Mouse (Mus musculus): ENCODE measurements at regions not wholly inside any gene's neighbourhood (a gene's known extent, or its start where the extent isn't known, plus 50 kb on each side); places are given as distances from the start of the nearest gene placed in this dataset.

DNA sequence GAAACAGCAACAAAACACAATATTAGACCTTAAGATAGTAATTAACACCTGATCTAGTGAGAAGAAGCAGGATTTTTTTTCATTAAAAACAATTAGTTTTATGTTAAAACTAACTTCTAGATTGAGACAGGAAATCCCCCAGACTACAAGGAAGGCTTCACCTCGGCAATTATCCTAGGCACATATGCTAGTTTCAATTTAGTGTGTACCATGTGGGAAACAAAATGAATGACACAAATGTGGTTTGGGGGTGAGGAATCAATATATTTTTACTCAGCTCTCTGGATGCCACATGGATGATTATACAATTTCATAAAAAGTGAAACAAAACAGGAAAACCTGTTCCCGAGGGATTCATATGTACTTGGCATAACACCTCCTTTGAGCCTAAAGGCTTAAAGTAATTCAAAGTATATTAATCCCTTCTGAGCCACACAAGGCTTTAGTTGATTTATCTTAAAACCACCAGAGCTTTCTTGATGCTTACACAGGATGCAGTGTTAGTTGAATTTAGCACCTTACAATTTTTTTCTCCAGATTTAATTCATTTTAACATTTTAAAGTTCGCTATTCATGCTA lies 244.7 kb downstream of the Manea start:
- DNase-seq (ENCODE audit: low spot score in 2 of 2), result peak in 1 of 2 experiments; percentile 1

DNA sequence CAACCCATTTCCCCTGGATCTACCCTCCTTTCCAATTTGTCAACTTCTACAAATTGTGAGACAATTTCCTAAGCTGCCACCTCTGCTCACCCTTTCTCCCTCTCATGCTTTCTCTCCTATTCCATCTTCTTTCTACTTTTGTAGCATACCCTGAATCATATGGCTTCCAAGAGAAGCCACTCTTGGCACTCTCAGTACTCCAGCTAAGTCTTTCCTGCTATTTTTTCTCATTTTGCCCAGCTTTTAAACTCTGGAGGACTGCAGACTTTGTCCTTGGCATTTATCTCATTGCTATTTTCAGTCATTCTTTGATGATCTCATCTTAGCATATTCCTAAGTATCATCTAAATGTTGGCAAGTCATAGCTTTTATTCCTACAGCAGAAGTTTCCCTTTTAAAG lies 270.6 kb upstream of the Fut9 start:
- DNase-seq (ENCODE audit: low spot score in 2 of 2), result no peak

DNA sequence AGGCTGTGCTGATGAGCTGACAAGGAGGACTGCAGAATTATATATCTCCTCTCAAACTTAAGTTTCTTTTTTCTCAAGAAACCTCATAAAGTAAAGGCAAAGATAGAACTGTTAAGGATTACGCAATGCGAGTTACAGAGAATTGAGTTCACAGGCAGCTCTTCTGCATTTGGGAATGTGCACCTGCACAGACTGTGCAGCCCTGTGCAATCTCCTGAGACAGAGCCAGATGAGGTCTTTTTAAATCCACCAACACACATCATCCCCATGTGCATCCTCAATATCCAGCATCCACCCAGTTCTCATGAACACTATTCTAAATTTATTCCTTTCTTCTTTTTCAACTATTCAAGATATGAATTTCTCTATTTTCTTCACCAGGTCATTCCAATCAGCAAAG lies 269.4 kb upstream of the Fut9 start:
- no peak for DNase-seq (ENCODE audit: low spot score in 2 of 2)

Measured in layer of hippocampus, postnatal 14 days (tissue).